In genomic region chr12:107757996-107758791, GRCm38 (mm10) we compare ENCODE assay signal across 7 mouse cellular contexts.
DNase-seq lines count a peak whose midpoint lies in the region; ATAC-seq and TF ChIP-seq lines count a peak whose summit lies in the region.

No protein-coding gene starts in this region.

- H3K4me2 ChIP-seq in forebrain, postnatal 0 days (ENCODE audit: low read depth) = no peak overlapping the region
- no peak overlapping the region for H3K4me2 ChIP-seq in midbrain, embryonic 15.5 days
- no peak overlapping the region for H3K4me2 ChIP-seq in liver, embryonic 12.5 days

- TF ChIP-seq CTCF in forebrain, postnatal 0 days (IDR thresholded peaks at IDR 0.05; ENCODE audit: low read depth) = no peak

- no peak overlapping the region for H3K4me3 ChIP-seq in ES-E14 (ENCODE audit: insufficient read depth in 1 of 2, low read depth in 1 of 2, low read length in 2 of 2, poor library complexity in 1 of 2, severe bottlenecking in 1 of 2)
- no peak overlapping the region for H3K4me3 ChIP-seq in forebrain, postnatal 0 days (ENCODE audit: low read depth, low read length)
- no peak overlapping the region for H3K4me3 ChIP-seq in midbrain, embryonic 15.5 days
- no peak overlapping the region for H3K4me3 ChIP-seq in liver, embryonic 12.5 days

- H3K27ac ChIP-seq in ES-E14 (ENCODE audit: insufficient read depth, low read depth, low read length, poor library complexity, severe bottlenecking) = no peak overlapping the region
- no peak overlapping the region for H3K27ac ChIP-seq in forebrain, postnatal 0 days (ENCODE audit: low read depth, low read length)
- no peak overlapping the region for H3K27ac ChIP-seq in midbrain, embryonic 15.5 days
- H3K27ac ChIP-seq in liver, embryonic 12.5 days = no peak overlapping the region

- H3K9ac ChIP-seq in ES-E14 (ENCODE audit: insufficient read depth, low read depth, low read length, poor library complexity, severe bottlenecking) = no peak overlapping the region
- H3K9ac ChIP-seq in forebrain, postnatal 0 days = no peak overlapping the region
- no peak overlapping the region for H3K9ac ChIP-seq in midbrain, embryonic 15.5 days
- no peak overlapping the region for H3K9ac ChIP-seq in liver, embryonic 12.5 days

- H3K27me3 ChIP-seq in forebrain, postnatal 0 days (ENCODE audit: insufficient read depth, low read length) = no peaks in the 10 kb centered on the region
- no peaks in the 10 kb centered on the region for H3K27me3 ChIP-seq in midbrain, embryonic 15.5 days (replicated peaks)
- H3K27me3 ChIP-seq in liver, embryonic 12.5 days (replicated peaks) = no peaks in the 10 kb centered on the region; the same call in 1 of the 2 replicates

- DNase-seq in ES-E14 (ENCODE audit: low read depth, low spot score) = peak; percentile 26
- peak; percentile 76 for DNase-seq in adrenal gland, adult 2 months
- peak; percentile 25 for DNase-seq in forebrain, postnatal 0 days
- no peak for DNase-seq in frontal cortex, adult 2 months (ENCODE audit: extremely low spot score in 1 of 2, low spot score in 1 of 2)
- DNase-seq in layer of hippocampus, adult 18-20 months (ENCODE audit: low spot score in 2 of 2) = no peak

- H3K4me1 ChIP-seq in ES-E14 (ENCODE audit: control insufficient read depth in 2 of 2, insufficient read depth in 2 of 2, low read length in 2 of 2, poor library complexity in 1 of 2) = peaks cover 0 to 2% of the 10 kb centered on the region in 2 experiments; a peak in 1 of 4 replicates
- no peaks in the 10 kb centered on the region for H3K4me1 ChIP-seq in forebrain, postnatal 0 days (ENCODE audit: insufficient read depth)
- H3K4me1 ChIP-seq in midbrain, embryonic 15.5 days = peaks cover 10% of the 10 kb centered on the region
- no peaks in the 10 kb centered on the region for H3K4me1 ChIP-seq in liver, embryonic 12.5 days

- no peaks in the 10 kb centered on the region for H3K36me3 ChIP-seq in ES-E14 (ENCODE audit: control insufficient read depth, insufficient read depth, low read length, poor library complexity, severe bottlenecking)
- no peaks in the 10 kb centered on the region for H3K36me3 ChIP-seq in forebrain, postnatal 0 days (ENCODE audit: insufficient read depth)
- no peaks in the 10 kb centered on the region for H3K36me3 ChIP-seq in midbrain, embryonic 15.5 days (replicated peaks)
- no peaks in the 10 kb centered on the region for H3K36me3 ChIP-seq in liver, embryonic 12.5 days

- no peaks in the 10 kb centered on the region for H3K9me3 ChIP-seq in ES-E14 (ENCODE audit: control insufficient read depth, insufficient read depth, low read depth, low read length)
- no peaks in the 10 kb centered on the region for H3K9me3 ChIP-seq in forebrain, postnatal 0 days (ENCODE audit: low read length)
- H3K9me3 ChIP-seq in midbrain, embryonic 15.5 days = no peaks in the 10 kb centered on the region
- no peaks in the 10 kb centered on the region for H3K9me3 ChIP-seq in liver, embryonic 12.5 days (replicated peaks)

- 16% methylated on average over 16 of the region's 16 CpGs for WGBS in forebrain, postnatal 0 days
- 11% methylated on average over 16 of the region's 16 CpGs for WGBS in midbrain, embryonic 15.5 days
- WGBS in liver, embryonic 12.5 days (ENCODE audit: insufficient replicate concordance) = 23% methylated on average over 15 of the region's 16 CpGs

- in situ Hi-C loops in ES-E14 (cut with MboI; ENCODE audit: low sequenced_read_pairs in 2 of 2, unreplicated experiment in 2 of 2) = no loop called here

- peak; percentile 55; the same call in 1 of the 2 replicates for ATAC-seq in forebrain, postnatal 0 days
- ATAC-seq in midbrain, embryonic 15.5 days (replicated peaks) = peak; percentile 48; the same call in 1 of the 2 replicates
- ATAC-seq in liver, embryonic 12.5 days = no peak; the same call in 1 of the 2 replicates

TF ChIP-seq in ES-E14, 5 proteins besides CTCF, POLR2A, EP300 and RAD21:
- TF ChIP-seq MAFK (IDR thresholded peaks at IDR 0.05; ENCODE audit: insufficient read depth, low read depth, low read length) (no peak), ZNF384 (IDR thresholded peaks at IDR 0.05; ENCODE audit: low read depth, low read length) (no peak), CHD2 (IDR thresholded peaks at IDR 0.05; ENCODE audit: low read depth, low read length) (no peak), HCFC1 (IDR thresholded peaks at IDR 0.05; ENCODE audit: borderline replicate concordance, insufficient read depth, low read length) (no peak), ZC3H11A (IDR thresholded peaks at IDR 0.05; ENCODE audit: borderline replicate concordance, low read depth, low read length) (no peak)

Comparison
In these comparisons a context has a peak if more than half of its experiments do, and no peak if none do; other contexts are left out.
1. DNase-seq: peak in ES-E14 (single experiment), adrenal gland, adult 2 months (single experiment) and forebrain, postnatal 0 days (single experiment); none in frontal cortex, adult 2 months (0 of 2) and layer of hippocampus, adult 18-20 months (0 of 2).